Mouse (Mus musculus) v-Abl transformed pro-B cells (cell line): ENCODE data around the gene 1700028J19Rik.

Experiments used
- in situ Hi-C, 2 experiments: fragments of 400-800 bp; cut with MboI; formaldehyde crosslinking; loops; one replicate each; pipeline ENCODE4 v1.15.1; 2025; ENCODE audit not compliant: unreplicated experiment in 2 of 2

The 1700028J19Rik gene

DNA sequence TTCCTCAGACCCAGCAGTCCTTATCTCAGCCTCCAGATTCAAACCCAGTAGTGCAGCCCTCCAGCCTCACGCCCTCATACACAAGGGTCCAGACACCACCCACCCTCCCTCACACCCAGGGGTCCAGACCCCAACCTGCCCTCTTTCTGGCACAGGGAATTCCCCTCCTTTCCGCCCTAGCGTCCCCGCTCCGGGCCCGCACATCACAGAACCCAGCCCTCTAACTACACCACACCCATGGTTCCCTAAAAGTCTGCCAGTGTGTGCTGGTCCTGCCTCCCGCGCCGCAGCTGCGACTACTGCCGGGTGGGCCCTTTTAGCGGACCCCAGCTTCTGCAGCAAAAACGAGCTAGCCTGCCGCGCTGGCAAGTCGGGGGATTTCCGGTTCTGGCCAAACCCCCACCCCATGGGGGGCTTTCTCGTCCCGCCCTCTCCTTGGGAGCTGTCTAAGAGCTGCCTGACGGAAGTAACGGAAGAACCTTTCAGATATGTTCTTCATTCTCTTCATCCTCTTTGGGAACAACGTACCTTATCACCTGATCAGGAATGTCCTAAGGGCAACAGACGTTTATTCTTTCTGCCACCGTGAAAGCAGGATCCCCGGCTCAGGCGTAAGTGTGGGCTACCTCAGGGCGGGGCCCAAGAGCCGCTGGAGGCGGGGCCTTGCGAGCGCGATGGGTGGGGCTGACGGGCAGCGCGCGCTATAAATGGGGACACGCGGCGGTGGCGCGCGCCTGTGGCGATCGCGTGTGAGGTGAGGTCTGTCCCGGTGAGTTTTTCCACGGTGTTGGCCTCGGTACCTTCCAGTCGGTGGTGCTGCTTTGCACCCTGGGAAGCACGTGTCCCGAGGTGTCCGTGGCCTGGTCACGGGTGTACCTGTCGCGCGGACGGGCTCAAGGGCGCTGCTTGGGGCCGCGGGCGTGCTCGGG, at the start of gene 1700028J19Rik, which contains the start of gene 2410002F23Rik:
Gene 1700028J19Rik (minus strand): TSS at position 641 of the 929 bp plus-strand sequence.
Gene 2410002F23Rik (plus strand): TSS at position 668 of the 929 bp plus-strand sequence.
- in situ Hi-C loops: loop anchor here in 1 of 2 experiments (25.0 kb wide), 1 partner anchor 559 kb away; the partner anchor contains the start of gene Klk14

DNA sequence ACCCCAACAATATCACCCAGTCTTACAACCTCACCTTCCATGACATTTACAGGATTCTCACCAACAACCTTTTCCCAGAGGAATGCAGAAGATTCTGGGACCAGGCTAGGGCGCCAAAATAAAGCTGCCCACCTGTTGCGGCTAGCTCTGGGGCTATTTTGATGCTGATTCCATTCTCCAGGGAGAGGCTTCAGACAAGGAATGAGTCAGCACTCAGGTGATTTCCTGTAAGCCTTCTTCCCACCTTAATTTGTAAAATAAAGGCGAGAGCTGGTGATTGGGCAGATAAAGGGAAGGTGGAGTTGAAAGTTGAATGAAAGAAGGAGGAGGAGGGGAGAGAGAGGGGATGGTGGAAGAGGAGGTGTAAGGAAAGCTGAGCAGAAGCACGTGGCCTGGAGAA, 44.9 kb upstream of the 1700028J19Rik start:
- in situ Hi-C loops: no loop called here

DNA sequence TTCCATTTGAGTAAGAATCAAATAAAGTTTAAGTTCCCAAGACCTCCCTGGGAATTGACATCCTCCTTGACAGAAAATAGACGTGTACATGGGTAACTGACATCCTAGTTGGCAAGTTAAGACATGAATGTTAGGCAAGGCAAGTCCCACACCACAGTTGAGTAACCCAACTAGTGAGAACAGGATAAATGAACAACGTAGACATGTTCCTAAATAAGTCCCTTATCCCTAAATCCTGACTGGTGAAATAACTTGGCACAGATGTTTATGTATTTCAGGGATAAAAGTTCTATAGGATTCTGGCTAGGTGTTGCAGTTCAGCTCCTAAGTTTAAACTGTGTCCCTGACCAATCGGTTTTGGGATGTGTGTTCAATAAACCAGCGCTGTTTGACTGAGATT, 44.5 kb upstream of the 1700028J19Rik start:
- in situ Hi-C loops: no loop called here

DNA sequence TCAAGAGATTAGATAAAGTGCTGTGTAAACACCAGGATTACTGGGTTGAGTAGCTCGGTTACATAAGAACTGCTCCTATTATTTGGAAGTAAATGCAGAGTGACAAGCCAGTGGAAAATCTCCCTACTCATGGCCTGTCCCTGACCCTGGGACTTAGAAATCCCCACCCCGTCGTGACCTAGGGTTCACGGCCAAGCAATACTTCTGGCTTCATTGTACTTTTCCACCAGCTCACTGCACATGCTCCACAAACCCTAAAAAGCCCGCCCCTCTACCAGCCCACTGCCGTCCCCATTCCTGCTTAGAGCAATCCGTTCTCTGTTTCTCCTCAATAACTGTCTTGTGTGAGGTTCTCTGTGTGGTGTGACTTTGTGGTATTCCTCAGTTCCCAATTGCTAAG, 41.3 kb upstream of the 1700028J19Rik start:
- in situ Hi-C loops: no loop called here

DNA sequence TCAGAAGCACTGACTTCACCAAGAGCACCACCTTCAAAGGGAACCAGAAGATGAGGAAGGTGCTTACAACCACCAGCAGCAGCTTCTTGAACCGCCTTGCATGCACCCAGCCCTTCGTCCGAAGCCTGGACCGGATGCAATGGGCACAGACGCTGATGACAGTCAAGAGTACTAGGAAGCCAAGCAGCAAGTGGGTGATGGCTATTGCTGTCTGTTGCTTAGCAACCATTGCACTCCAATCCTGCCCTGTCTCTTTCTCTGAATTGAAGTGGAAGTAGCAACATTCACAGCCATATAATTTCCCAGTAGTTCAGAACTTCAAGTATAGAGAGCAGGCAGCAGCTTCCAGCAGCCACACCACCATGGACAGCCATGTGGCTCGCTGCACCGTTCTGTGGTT, 35.1 kb upstream of the 1700028J19Rik start:
- in situ Hi-C loops: no loop called here

DNA sequence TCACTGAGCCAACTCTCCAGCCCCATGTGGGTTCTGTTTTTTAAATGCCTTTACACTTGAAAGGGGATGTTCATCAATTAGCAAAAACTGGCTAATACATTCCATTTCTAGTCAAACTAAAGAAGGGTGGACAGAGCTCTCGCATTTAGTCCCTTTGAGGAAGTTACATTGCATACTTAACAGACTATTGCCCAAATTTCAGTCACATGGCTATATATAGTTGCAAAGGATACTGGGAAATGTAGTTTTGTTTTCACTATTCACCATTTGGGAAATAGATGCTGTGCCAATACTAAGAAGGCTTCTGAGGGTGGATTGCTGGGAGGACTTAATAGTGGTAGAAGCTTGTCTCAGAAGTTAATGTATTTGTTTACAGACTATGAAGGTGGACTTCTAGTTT, 34.5 kb upstream of the 1700028J19Rik start:
- in situ Hi-C loops: no loop called here

DNA sequence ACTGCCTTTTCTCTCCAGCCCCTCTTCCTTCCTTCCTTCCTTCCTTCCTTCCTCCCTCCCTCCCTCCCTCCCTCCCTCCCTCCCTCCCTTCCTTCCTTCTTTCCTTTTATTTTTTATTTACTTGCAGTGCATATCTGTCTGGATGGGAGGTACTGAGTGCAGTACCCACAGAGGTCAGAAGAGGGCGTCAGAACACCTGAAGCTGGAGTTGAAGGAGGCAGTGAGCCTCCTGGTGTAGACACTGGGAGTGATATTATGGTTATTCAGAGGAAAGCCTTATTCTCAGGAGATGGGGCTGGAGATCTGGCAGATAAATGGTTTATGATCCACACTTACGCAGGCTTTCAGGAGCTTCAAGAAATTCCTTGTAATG, 30.7 kb upstream of the 1700028J19Rik start:
- in situ Hi-C loops: no loop called here

DNA sequence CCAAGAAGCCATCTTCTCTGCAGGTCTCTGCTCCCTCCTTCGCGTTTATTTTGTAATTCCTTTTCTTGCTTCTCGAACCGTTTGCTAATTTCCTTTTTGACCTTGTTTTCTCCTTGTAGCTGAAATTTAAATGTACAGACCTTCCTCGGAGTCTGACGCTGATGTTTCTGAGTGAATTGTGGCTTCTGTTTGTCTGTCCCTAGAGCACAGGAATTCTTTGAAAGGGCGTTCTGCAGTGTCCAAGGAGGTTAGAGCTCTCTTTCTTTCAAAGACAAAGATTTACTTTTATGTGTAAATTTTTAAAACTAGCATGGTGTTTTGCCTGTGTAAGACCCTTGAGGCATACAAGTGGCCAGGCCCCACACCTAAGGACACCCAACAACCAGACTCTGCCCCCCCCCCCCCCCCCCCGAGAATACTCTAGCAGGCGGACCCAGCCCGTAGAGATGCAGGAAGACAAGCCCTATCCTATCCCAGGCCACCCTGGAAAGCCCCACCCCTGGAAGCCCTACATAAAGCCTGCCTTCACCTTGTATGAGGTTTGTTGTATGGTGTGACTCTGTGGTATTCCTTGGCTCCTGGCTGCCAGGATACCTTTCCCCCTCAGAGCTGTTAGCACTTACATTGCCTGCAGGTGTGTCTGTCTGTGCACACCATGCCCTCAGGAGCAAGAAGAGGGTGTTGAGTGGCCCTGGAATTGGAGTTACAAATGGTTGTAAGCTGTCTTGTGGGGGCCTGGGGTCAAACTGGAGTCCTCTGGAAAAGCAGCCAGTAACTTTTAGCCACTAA, 30.2 kb upstream of the 1700028J19Rik start:
- in situ Hi-C loops: no loop called here

DNA sequence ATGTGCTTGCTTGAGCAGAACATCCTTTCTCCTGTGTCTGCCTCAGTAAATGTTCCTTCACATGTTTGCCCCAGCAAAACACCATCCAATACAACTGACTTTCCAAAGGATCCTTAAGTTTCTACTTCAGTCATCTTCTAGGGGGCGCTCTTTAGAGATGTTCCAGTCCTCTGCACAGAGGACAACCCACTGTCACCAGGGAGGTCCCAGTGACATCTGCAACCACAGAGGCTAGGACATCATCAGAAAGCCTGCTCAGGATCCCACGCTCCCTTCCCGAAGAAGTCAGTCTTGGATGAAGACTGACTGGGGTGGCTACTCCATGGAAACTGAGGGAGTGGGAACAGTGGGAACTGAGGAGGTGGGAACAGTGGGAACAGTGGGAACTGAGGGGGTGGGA, 29.1 kb upstream of the 1700028J19Rik start:
- in situ Hi-C loops: no loop called here

DNA sequence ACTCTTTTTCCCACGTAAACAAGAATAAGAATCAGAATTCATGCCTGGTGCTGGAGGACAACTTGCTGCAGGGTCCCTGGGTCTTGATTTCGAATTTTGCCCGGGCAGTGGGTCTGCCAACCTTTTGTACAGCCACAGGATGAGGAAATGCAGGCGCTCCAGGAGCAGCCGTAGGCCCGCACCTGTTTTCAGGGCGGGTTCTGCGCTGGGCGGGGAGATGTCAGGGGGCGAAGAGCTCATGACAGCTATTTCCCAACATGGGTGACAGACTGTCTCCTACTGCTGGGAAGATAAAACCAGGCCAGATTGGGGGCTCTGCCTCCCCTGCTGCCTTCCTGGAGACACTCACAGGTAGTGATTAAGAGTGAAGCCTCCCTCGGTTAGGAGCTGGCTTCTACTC, 27.6 kb upstream of the 1700028J19Rik start:
- in situ Hi-C loops: loop anchor here in 1 of 2 experiments (25.0 kb wide), 1 partner anchor 688 kb away; the partner anchor contains the start of gene Cpt1c

DNA sequence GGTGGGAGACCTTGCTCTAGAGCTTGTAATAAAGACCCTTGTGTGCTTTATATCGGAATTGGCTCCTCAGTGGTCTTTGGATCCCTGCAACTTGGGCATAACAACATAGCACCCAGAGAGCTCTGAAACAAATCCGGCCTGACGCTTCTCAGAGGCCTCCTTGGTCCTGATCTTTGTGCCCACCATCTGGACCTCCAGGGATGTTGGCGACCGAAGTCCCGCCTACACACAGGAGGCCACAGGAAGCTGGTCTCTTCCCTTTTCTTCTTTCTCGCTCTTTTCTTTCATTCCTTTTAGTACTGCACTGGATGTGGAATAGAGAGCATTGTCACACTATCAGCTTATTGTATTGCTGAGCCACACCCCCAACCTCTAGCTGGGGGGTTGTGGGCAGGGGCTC, 27.0 kb upstream of the 1700028J19Rik start:
- in situ Hi-C loops: loop anchor here in 1 of 2 experiments (25.0 kb wide), 1 partner anchor 689 kb away; the partner anchor contains the start of gene Cpt1c

DNA sequence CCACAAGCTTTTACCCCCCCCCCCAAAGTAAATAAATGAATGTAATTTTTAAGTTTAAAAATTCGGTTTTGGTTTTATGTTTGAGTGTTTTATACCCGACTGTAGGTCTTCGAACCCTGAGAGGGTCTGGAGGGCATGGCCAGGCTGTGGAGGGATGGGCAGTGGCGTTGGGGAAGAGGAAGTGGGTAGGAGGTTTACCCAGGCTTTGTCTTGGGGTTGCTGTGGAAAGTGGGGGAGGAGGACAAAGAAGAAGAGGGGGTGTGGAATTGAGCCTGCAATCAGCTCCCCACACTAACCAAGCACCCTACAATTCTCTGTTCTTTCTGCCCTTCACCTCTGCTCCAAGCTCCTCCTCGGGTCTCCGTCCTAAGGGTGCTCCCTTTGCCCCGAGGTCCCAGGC, 26.1 kb upstream of the 1700028J19Rik start:
- in situ Hi-C loops: loop anchor here in 1 of 2 experiments (25.0 kb wide), 1 partner anchor 690 kb away; the partner anchor contains the start of gene Cpt1c

DNA sequence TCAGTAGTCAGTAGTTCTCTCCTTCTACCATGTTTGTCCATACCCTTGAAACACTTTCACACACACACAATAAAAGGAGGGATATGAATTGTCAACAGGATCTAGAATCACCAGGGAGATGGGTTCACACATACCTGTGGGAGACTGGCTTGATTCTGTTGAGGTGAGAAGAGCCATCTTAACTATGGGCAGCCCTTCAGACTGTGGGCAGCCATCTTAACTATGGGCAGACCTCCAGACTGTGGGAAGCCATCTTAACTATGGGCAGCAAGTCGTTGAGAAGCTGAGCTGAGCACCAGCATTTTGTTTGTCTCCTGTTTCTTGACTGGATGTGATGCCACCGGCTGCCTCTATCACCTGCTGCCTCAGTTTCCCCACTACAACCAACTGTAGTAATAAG, 24.8 kb upstream of the 1700028J19Rik start:
- in situ Hi-C loops: loop anchor here in 1 of 2 experiments (25.0 kb wide), 1 partner anchor 691 kb away; the partner anchor contains the start of gene Cpt1c

DNA sequence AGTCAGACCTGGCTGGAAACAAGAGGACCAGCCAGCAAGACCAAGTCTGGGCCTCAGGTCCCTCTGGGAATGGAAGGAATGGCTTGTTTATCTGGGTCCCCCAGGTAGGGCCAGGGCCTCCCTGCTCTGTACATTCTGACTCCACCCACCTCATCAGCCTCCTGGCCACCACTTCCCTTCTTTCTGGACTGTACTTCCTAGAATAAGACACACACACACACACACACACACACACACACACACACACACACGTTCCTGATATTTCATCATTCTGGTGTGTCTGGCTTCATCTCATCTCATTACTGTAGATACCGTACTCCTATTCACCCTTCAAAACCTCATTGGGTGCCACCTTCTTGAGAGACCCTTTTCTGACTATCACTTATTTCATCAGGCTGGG, 22.9 kb upstream of the 1700028J19Rik start:
- in situ Hi-C loops: loop anchor here in 1 of 2 experiments (10.0 to 25.0 kb wide), 2 partner anchors 295 to 693 kb away; partner anchors contain the start of gene Cpt1c

DNA sequence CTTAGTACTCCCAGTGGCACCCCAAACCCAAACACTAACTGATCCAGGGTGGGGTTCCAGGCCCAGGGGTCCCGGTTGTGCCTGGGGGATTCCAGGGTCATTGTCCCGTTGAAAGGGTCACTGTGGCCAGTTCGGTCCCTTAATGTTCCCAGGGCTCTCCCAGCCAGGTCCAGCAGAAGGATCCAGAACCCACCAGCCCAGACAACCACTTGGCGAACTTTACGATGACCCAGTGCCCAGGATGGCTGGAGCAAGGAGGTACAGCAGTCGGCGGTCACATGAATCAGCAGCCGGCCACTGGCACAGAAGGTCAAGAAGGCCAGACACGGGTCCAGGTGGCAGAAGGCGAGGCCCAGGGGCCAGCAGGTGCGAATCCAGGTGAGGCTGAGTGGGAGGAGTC, 21.6 kb upstream of the 1700028J19Rik start:
- in situ Hi-C loops: loop anchor here in 1 of 2 experiments (10.0 to 25.0 kb wide), 2 partner anchors 297 to 694 kb away; partner anchors contain the start of gene Cpt1c

DNA sequence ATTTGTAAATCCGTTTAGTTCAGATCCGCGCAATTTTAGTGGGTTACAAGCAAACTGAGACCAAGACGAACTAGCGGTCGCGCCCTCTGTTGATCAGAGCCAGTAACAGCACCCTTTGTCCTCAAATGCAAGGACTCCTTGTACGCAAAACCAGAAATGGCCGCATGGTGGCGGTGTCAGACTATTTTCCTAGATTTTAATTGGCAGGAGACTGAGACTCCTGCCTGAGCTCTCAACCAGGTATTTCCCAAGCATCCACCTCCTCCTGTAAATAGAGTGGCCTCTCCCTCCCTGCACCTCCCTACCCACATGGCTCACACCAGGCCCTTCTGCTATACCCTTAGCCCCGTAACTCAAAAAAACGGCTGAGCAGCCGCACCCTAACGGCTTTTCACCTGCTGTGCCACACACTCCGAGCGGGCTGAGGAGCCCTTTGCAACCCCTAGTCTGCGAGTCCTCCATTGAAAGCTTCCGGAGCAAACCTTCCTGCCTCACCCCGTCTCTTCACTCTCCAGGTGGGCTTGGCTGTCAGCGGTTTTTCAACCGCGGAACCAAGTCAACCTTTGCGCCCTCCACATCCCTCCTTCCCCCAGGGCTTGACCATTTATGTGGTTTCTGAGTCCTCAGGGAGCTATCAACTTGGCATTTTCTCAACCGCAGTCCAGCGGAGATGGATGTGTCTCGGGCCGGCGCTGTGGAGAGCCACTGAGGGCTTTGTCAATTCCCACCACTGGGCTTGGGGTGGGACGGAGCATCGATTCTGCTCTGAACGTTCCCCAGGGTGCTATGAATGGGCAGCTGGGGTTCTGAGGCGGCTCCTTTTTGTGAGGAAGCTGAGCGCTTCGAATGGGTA, 16.5 kb upstream of the 1700028J19Rik start:
- in situ Hi-C loops: loop anchor here (5.0 to 25.0 kb wide), 7 partner anchors 84 to 699 kb away; partner anchors contain the start of gene Cpt1c (in 1 of the 2)

DNA sequence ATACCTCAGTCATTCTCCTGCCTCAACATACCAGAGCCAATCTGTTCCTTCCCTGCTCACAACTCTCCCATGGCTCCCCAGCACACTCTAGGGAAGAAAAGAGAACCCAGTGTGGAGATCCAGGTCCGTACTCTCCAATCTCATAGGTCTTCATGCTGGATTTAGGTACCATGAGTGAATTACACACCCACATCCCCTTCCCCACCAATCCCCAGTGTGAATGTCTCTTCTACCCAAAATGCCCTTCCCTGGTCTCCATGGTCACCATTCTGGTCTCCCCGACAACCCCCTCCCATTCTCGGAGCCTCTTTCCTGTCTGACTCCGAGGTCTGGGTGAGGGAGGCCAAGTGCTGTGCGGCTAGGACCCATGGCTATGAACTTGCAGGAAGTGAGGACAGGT, 14.7 kb upstream of the 1700028J19Rik start, which contains the start of gene Gm15517:
Gene Gm15517 (plus strand): TSS at position 301 of the 400 bp plus-strand sequence.
- in situ Hi-C loops: loop anchor here (5.0 to 25.0 kb wide), 7 partner anchors 86 to 701 kb away; partner anchors contain the start of gene Cpt1c (in 1 of the 2)

DNA sequence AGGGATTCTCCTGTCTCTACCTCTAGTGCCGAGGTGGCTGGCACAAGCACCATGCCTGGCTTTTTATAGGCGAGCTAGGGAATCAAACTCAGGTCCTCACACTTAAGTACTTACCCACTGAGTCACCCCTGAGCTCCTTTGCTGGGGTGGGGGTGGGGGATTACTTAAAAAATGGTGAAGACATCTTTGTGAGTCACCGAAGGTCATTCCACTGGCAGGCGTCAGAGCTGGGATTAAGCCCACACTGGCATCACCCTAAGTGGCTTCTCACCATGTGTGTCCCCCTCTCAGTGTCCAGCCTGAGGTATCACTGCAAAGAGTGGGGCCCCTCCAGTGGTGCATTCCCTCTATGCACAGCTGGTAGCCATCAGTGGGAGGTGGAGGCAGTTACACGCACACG, 13.9 kb upstream of the 1700028J19Rik start:
- in situ Hi-C loops: loop anchor here (5.0 to 25.0 kb wide), 7 partner anchors 87 to 702 kb away; partner anchors contain the start of gene Cpt1c (in 1 of the 2)

DNA sequence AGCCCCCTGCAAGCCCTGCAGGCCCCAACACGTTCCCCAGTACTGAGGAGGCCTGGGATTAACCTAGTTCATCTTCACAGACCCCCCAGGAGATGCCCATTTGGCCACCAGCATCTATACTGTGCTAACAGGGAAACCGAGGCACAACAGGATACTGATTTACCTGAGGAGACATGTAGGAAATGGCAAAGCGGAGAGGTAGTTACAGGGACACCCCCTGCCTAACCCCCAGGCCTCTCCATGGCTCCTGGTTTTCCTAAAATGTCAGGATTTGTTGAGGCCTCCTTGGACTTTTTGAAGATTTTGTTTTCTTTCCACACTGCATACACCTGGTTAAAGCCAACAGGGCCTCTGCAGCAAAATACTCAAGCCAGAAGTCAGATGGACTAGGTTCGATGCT, 10.8 kb upstream of the 1700028J19Rik start, which contains the start of gene Acp4:
Gene Acp4 (minus strand): TSS at position 101 of the 400 bp plus-strand sequence.
- in situ Hi-C loops: loop anchor here in 1 of 2 experiments (25.0 kb wide), 1 partner anchor 705 kb away; the partner anchor contains the start of gene Cpt1c
